Mouse (Mus musculus): Measurements from ENCODE around the gene Olfr694.
"Not testable (repeated sequence)": the region's sequence is repeated elsewhere in the genome, so short reads cannot be mapped to it uniquely, and the experiment has no call there.

Olfr694 gene

DNA sequence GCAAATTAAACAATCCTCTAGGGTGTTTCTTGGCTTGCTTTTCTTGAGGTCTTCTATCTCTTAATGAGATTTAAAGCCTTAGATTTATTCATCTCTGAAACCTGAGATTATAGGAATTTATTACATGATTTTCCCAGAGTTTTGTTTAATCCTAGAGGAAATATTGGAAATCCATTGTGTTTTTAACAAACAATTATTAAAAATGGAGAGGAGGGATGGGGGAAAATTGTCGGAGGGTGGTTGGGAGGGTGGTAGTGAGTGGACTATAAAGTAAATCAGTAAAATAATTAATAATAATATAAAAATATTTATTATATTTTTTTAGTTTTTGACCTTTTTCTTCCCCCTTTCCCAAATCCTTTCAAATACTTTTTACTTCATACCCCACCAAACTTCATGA, at the start of gene Olfr694:
Olfr694 (minus strand) TSS at position 101 of the 400 bp plus-strand sequence.
- no peak for DNase-seq

DNA sequence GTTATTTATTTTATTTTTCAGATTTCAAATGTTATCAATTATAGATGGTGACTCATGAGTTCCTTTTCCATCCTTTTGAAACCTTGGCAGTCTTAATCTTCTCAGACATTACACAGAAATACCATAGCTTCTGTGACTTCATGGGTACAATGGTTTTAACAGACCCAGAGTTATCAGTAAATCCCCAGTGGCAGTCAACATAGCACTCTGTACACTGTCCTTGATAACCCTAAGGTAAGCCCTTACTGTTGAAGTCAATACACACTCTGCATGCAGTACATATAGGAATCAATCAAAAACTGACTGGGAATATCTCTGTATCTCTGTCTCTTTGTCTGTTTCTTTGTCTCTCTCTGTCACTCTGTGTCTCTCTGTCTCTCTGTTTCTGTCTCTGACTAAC, 45.4 kb upstream of the Olfr694 start:
- no peak for DNase-seq

GRCm38 (mm10) chr7:106733717-106734116, 42.1 kb upstream of the Olfr694 start:
- DNase-seq = no peak

DNA sequence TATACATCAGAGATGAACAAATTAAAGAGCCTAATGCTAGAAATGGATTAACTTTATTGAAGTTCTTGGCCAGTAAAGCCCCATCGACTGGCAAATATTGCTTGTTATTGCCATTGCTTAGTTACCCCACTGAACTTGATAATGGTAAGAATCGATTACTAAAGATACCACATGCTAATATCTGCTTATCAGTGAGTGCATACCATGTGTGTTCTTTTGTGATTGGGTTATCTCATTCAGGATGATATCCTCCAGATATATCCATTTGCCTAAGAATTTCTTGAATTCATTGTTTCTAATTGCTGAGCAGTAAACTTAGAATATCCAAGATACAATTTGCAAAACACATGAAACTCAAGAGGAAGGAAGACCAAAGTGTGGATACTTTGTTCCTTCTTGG, 34.0 kb upstream of the Olfr694 start:
- DNase-seq = not testable (repeated sequence)

DNA sequence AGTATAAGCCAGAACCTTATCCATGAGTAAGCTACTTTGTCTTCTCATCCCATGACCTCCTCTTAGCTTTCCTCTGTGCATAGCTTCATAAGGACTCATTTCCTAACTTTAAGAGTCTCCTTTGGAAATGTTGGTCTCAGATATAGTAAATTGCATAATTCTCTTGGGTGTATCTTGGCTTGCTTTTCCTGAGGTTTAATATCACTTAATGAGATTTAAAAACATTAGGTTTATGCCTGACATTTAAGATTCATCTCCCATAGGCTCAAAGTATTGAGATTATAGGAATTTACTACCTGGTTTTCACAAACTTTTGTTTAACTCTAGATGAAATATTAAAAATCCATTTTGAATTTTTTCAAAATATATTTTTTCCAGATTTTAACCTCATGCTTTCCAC, 24.7 kb upstream of the Olfr694 start, which contains the start of gene Olfr695:
Olfr695 (minus strand) TSS at position 101 of the 400 bp plus-strand sequence.
- no peak for DNase-seq

DNA sequence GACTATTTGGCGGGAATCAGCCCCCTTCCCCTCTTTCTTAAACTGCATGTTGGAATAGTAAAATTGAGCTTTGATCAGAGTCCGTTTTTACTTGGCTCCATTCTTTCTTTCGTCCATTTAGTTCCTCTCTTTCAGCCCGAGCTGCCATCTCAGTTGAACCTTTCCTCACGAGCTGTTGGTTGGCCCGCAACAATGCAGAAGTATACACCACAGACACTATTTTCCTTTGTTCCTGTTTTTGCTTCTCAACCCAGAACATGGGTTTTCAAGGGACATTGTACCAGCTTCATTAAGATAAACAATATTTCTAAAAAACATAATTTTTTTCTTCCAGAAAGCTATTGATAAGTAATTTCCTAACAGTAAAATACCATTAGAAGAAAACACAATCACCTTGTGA, 19.8 kb upstream of the Olfr694 start:
- no peak for DNase-seq

DNA sequence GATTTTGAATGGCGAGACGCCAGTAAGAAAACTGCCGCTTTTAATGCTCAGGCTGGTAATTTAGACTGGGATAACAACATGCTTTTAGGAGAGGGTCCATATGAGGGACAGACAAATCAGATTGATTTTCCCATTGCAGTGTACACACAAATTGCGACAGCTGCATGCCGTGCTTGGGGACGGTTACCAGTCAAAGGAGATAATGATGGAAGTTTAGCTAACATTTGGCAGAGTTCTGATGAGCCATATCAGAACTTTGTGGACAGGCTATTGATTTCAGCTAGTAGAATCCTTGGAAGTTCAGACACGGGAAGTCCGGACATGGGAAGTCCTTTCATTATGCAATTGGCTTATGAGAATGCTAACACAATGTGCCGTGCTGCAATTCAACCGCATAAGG, 16.1 kb upstream of the Olfr694 start:
- DNase-seq = not testable (repeated sequence)

DNA sequence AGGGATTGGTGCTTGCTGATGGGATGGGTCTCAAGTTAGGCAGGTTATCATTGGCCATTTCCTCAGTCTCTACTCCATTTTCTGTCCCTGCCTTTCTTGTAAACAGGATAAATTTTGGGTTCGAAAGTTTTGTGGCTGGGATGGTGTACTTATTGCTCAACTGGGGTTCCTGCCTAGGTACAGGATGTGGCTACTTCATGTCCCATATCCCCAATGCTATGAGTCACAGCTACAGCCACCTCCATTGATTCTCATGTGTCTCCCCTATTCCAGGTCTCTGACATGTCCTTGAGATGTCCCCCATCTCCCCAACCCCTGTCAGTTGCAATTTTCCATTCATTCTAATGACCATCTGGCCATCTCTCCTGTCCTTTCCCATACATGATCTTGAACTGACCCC, 5.3 kb upstream of the Olfr694 start:
- no peak for DNase-seq

DNA sequence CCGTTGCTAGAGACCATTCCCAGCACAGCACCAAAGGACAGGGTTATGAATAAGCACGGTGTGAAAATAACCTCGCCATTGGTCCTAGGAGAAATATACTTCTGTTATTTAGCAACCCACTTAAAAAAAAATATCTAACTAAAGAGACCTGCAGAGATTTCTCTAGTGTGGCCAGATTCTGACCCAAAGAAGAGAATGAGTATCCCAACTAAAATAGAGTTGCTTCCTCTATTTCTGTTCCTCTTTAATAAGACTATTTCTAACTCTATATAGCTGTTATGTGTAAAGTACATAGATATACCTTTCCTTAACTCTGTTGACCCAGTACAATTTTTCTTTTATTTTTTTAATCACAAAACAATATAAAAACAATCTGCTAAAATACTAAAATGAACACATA, 1.4 kb upstream of the Olfr694 start:
- no peak for DNase-seq

DNA sequence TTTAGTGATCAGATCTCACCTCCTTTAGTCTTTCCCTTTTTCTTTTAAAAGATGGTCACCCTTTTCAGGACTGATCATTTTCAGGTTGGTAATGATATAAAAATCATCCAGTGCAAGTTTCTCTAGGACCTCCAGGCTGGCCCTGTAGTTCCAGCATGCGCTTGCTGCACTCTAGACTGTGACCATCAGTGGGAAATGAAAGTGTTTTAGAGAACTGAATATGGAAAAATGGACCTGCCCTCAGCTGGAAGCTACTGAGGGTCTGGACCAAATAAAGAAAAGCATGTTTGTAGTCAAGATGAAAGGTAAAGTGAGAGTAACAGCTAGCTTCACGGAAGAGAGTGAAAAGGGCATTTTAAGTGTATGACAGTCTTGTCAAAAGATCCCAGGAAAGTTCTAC, 6.2 kb downstream of the Olfr694 start:
- no peak for DNase-seq

DNA sequence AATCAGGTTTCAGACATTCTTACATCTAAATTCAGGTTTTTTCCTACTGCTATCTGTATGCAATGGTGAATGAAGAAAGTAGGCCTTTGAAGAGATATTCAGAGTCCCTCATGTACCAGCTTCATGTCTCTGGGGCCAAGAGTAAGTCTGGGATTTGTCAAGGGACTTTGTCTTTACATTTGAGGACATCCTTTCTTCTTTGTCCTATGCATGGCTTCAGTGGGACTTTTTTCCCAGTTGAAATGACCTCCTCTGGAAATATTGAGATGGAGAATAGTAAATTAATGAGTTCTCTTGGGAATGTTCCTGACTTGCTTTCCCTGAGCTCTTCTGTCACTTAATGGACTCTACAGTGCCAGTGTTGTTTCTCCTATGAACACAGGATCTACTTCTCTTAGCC, 11.1 kb downstream of the Olfr694 start, which contains the start of gene Olfr693:
Olfr693 (minus strand) TSS at position 101 of the 400 bp plus-strand sequence.
- DNase-seq = no peak

DNA sequence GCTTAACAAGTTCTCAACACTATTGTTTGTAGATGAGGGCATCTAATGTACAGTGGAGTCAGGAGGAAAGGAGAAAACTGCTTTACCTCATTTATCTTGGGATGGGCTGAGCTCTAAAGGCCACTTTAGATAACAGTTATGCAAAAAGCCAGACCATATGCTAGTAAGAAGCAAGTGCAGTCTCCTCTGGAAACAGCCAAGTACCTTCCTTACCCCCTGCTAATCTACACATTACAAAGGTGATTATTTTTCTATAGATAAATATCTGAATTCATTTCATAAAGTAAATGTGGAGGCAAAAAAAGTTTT, 39.3 kb downstream of the Olfr694 start:
- DNase-seq = no peak

DNA sequence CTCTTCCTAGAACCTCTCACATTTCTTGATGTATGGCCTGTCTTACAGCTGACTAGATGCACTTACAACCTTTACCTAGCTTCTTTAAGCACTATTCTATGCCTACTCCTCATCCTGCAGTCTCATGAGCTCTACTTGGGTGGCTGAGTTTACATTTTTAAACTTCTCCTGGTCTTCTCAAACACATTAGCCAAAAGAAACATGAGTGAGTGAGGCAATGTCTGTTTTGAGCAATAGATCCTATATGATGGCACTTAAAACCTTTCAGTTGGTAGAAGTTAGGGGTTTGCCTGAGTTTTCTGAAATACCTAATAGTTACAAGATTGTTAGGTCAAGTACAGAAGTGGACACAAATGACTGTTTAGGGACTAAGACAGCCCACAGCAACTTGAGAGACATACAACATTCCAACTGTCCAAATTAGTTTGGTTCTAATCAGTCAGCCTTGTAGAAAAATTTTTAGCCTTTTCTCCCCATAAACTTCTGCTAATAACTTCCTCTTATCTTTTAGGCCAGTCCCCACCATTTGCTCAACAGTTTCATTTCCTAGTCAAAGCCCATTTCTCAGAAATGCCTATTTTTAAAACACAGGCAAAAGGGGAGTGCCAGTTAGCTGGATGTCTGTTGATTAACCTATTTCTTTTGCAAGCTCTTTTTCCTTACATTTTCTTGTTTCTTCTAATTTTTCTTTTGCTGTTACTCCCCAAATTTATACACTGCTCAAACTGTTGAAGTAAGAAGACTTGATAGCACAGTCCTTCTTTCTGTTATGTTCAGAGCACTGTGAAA, 39.9 kb downstream of the Olfr694 start:
- no peak for DNase-seq

- DNase-seq = no peak
Measured at GRCm38 (mm10) chr7:106649774-106650173, 41.8 kb downstream of the Olfr694 start.

DNA sequence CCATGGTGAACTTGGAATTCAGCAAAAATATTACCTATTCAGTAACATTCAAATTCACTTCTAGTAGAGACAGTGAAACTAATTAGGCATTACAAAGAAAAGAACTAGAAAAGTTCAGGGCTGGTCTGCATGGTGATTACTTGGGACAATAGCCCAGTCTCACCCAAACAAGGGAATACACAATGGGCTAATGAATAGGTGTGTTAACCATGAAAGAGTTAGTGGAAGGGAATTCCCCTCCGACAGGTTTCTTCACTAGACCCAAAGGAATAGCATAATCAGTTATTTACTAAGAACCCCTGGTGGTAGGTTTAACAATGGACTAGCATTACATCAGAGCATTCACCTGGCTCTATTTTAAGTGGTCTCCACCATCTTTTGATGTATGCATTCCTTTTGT, 46.4 kb downstream of the Olfr694 start:
- DNase-seq = no peak

GRCm38 (mm10) chr7:106644222-106644870, 47.3 kb downstream of the Olfr694 start:
- DNase-seq = peak; percentile 29 to 56

GRCm38 (mm10) chr7:106640839-106641238, 50.8 kb downstream of the Olfr694 start:
- no peak for DNase-seq

DNA sequence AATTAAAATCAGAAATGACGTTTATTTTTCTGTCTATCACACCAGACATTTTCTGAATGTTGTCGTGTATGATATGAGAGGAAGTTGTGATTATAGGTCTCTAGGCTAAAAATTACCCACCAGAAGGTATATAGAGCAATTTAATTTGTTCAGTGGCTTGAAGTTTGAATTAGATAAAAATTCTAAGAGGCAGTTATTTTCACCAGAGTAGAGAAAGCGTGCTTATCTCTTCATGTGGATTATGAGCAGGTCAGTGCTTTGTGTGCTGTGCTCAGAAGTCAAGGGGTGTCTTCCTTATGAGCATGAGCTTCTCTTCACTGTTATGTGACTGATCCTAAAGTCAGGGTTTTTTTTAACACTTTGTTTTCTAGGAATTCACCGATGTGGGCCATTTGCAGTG, 56.1 kb downstream of the Olfr694 start:
- DNase-seq = no peak

All from spleen, adult 18-20 months (tissue).